Mouse (Mus musculus): ENCODE data around the gene Sos1.

DNA sequence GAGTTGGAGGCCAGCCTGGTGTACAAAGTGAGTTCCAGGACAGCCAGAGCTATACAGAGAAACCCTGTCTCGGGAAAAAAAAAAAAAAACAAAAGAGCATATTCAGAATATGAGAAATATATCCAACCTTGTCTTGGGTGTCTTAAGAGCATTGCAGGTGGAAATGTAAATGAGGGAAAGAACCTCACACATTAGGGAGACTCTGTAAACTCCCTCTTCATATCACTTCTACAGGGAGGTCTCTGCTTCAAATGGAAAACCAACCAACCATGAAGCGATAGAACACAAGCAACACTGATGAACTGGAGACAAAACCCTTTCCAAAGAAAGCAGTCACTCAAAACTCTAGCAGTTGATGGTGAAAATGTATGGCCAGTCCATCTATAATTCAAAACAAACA lies 2.6 kb downstream of the Sos1 start:
- TF ChIP-seq CTCF (IDR thresholded peaks at IDR 0.05; ENCODE audit: borderline replicate concordance, extremely low read depth, insufficient read depth, insufficient read length) (no peak), POLR2A (IDR thresholded peaks at IDR 0.05; ENCODE audit: borderline replicate concordance, extremely low read depth, insufficient read depth, insufficient read length, poor library complexity, severe bottlenecking) (no peak)
